ENCODE assay signal across 10 mouse cellular contexts in the genomic region with DNA sequence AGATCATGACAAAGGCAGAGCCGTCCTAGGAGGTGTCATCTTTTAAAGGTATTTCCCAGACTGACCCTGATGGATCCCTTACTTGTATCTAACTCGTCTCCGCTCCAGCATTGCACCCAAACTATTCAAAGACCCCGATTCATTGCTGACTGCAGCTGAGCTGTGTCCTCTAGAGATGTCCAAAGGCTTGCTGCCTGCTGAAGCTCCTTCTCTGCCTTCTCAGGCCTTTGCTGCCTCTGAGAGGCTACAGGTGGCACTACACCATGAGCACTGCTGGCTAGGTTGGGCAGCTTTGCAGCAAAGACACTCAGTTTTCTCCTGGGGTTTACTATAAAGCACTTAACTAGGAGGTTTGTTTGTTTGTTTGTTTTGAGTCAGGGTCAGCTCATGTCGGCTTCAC. TPM values are rescaled to one million over a fixed set of nuclear protein-coding genes. Genes with fewer than 3 reads are reported as not detected.
A peak's percentile ranks its signal among the peaks of the same experiment; 100 is the strongest.
DNase-seq lines count a peak whose midpoint lies in the region; ATAC-seq and TF ChIP-seq lines count a peak whose summit lies in the region.
"Had no signal": no experiment of that assay in that cellular context is flagged by ENCODE, and none has a peak within 500 bp of the region (broad histone marks: within the 10 kb centered on the region; RNA-seq: fewer than 3 reads in every experiment).

No protein-coding gene starts in this region.

- peaks cover 6% of the 10 kb centered on the region; the same call in 1 of the 2 replicates for H3K4me1 ChIP-seq in thymus, adult 2 months (replicated peaks; ENCODE audit: control insufficient read depth, insufficient read depth, low read length)
- H3K4me1 ChIP-seq in liver, embryonic 16.5 days (ENCODE audit: control insufficient read depth, low read depth, low read length), result peaks cover 4% of the 10 kb centered on the region; the same call in 1 of the 2 replicates

- DNase-seq in thymus, adult 2 months, result peak; percentile 14
- DNase-seq in thymus, adult 18-20 months, result no peak
- peak; percentile 62 to 77 for DNase-seq in cerebellum, postnatal 25 days
- peak; percentile 18 to 34 for DNase-seq in gastrocnemius, postnatal 36 days
- DNase-seq in kidney, postnatal 25 days, result peak; percentile 67 to 72
- peak; percentile 56 for DNase-seq in retina, postnatal 7 days (ENCODE audit: low read depth, low spot score)
- DNase-seq in c-Kit-positive CD71-positive TER-119-positive erythroid progenitor cells, embryonic 14.5 days (ENCODE audit: low spot score), result no peak

- intact Hi-C loops in gastrocnemius, postnatal 36 days (cut with DNase I), result loop anchor here (2.0 to 5.0 kb wide), 2 partner anchors 178 to 295 kb away; no protein-coding TSS in a partner anchor

- no peak overlapping the region for H3K4me3 ChIP-seq in thymus, adult 2 months (ENCODE audit: control insufficient read depth, insufficient read depth, low read length)
- no peak overlapping the region for H3K4me3 ChIP-seq in liver, embryonic 16.5 days (ENCODE audit: low read depth, low read length)
- H3K4me3 ChIP-seq: embryonic facial prominence, embryonic 13.5 days; neural tube, embryonic 13.5 days had no signal

- H3K27ac ChIP-seq in thymus, adult 2 months (ENCODE audit: control insufficient read depth, insufficient read depth, low read length), result no peak overlapping the region
- H3K27ac ChIP-seq in liver, embryonic 16.5 days (ENCODE audit: low read length), result no peak overlapping the region
- H3K27ac ChIP-seq: embryonic facial prominence, embryonic 13.5 days; neural tube, embryonic 13.5 days had no signal

- H3K27me3 ChIP-seq in thymus, adult 2 months (ENCODE audit: control insufficient read depth, insufficient read depth, low read length), result no peaks in the 10 kb centered on the region
- H3K27me3 ChIP-seq in liver, embryonic 16.5 days (ENCODE audit: control insufficient read depth, insufficient read depth, low read depth, low read length), result peaks cover 10% of the 10 kb centered on the region

- no peaks in the 10 kb centered on the region for H3K36me3 ChIP-seq in thymus, adult 2 months (ENCODE audit: control insufficient read depth, insufficient read depth, low read length)
- H3K36me3 ChIP-seq in liver, embryonic 16.5 days (ENCODE audit: control insufficient read depth, insufficient read depth), result no peaks in the 10 kb centered on the region
- H3K36me3 ChIP-seq: embryonic facial prominence, embryonic 13.5 days had no signal

- WGBS in thymus, adult 2 months, result 62% methylated on average over 5 of the region's 5 CpGs
- 31% methylated on average over 5 of the region's 5 CpGs for WGBS in liver, embryonic 16.5 days (ENCODE audit: insufficient replicate concordance)

- H3K9ac ChIP-seq in liver, embryonic 16.5 days (ENCODE audit: low read depth, low read length), result no peak overlapping the region
- H3K9ac ChIP-seq: embryonic facial prominence, embryonic 13.5 days; neural tube, embryonic 13.5 days had no signal

- TF ChIP-seq POLR2A in thymus, adult 2 months (IDR thresholded peaks at IDR 0.05; ENCODE audit: control insufficient read depth, extremely low read depth, insufficient read depth, low read length, poor library complexity), result no peak

- no peak overlapping the region for H3K4me2 ChIP-seq in liver, embryonic 16.5 days (ENCODE audit: low read depth, low read length)
- H3K4me2 ChIP-seq: embryonic facial prominence, embryonic 13.5 days; neural tube, embryonic 13.5 days had no signal

- ATAC-seq in liver, embryonic 16.5 days (ENCODE audit: low read depth), result 0 out of 2 replicates have a peak, but pooled peaks have one; percentile 35

- no peaks in the 10 kb centered on the region for H3K9me3 ChIP-seq in liver, embryonic 16.5 days (replicated peaks; ENCODE audit: control insufficient read depth, low read length)

- TF ChIP-seq CTCF in thymus, adult 2 months (IDR thresholded peaks at IDR 0.05; ENCODE audit: borderline replicate concordance, control insufficient read depth, extremely low read depth, insufficient read depth, low read length, poor library complexity), result no peak

RNA-seq across cellular contexts. Expression of a gene that starts 2.6 kb away (rescaled TPM):
- polyA plus RNA-seq in thymus, adult 2 months (2012; rRNA removed), result 1.3 and 1.7 TPM in 2 replicates
- total RNA-seq in gastrocnemius, postnatal 36 days (2021), result 1 to 10 TPM; 3.5 to 4.2 TPM
- polyA plus RNA-seq in liver, embryonic 16.5 days (2015; fragmentation: Nextera tagmentation; extraction: Ambion mirVana), result 0.46 and 0.55 TPM in 2 replicates

RNA-seq across cellular contexts. Expression of a gene that starts 26.0 kb away (rescaled TPM):
- polyA plus RNA-seq in thymus, adult 2 months (2012; rRNA removed), result 23.6 and 25.2 TPM in 2 replicates
- 1 to 10 TPM; 5.8 to 7.0 TPM for total RNA-seq in gastrocnemius, postnatal 36 days (2021)
- polyA plus RNA-seq in liver, embryonic 16.5 days (2015; fragmentation: Nextera tagmentation; extraction: Ambion mirVana), result 3.7 and 3.8 TPM in 2 replicates

RNA-seq across cellular contexts. Expression of a gene that starts 27.3 kb away (rescaled TPM):
- polyA plus RNA-seq in thymus, adult 2 months (2012; rRNA removed), result 2.1 and 3.1 TPM in 2 replicates
- total RNA-seq in gastrocnemius, postnatal 36 days (2021), result 1 to 10 TPM; 2.7 to 4.6 TPM
- polyA plus RNA-seq in liver, embryonic 16.5 days (2015; fragmentation: Nextera tagmentation; extraction: Ambion mirVana), result 11.5 and 13.1 TPM in 2 replicates

Comparison
In these comparisons a context has a peak if more than half of its experiments do, and no peak if none do; other contexts are left out.
1. DNase-seq: peak in thymus, adult 2 months (single experiment), cerebellum, postnatal 25 days (2 of 2), gastrocnemius, postnatal 36 days (2 of 2), kidney, postnatal 25 days (2 of 2) and retina, postnatal 7 days (single experiment); none in thymus, adult 18-20 months (0 of 2) and c-Kit-positive CD71-positive TER-119-positive erythroid progenitor cells, embryonic 14.5 days (single experiment).